Mouse (Mus musculus): Measurements from ENCODE around the gene Platr17. TPM values are rescaled to one million over a fixed set of nuclear protein-coding genes. Genes with fewer than 3 reads are reported as not detected.
"Not testable (repeated sequence)": the region's sequence is repeated elsewhere in the genome, so short reads cannot be mapped to it uniquely, and the experiment has no call there.

The Platr17 gene
- total and polyA plus RNA-seq, 3 experiments = not detected

- no peak for TF ChIP-seq GABPA (IDR thresholded peaks at IDR 0.05; ENCODE audit: insufficient replicate concordance, low read depth, low read length)
- TF ChIP-seq NRF1 (IDR thresholded peaks at IDR 0.05; ENCODE audit: low read depth, low read length) = no peak
- no peak for TF ChIP-seq PAX5 (IDR thresholded peaks at IDR 0.05; ENCODE audit: low read length)
- 0 out of 2 replicates have a peak, but pooled peaks have one; percentile 79 for TF ChIP-seq CHD2 (IDR thresholded peaks at IDR 0.05; ENCODE audit: low read length)
- TF ChIP-seq MAZ (IDR thresholded peaks at IDR 0.05; ENCODE audit: low read depth, low read length) = 0 out of 2 replicates have a peak, but pooled peaks have one; percentile 54
- TF ChIP-seq HCFC1 (IDR thresholded peaks at IDR 0.05; ENCODE audit: low read depth, low read length) = peak; percentile 70
- no peak for TF ChIP-seq JUN (IDR thresholded peaks at IDR 0.05; ENCODE audit: insufficient read depth, low read depth, low read length)
- TF ChIP-seq NELFE (IDR thresholded peaks at IDR 0.05; ENCODE audit: low read depth, low read length) = 0 out of 2 replicates have a peak, but pooled peaks have one; percentile 47
- TF ChIP-seq USF1 (IDR thresholded peaks at IDR 0.05; ENCODE audit: low read depth, low read length) = no peak
- TF ChIP-seq SMC3 (IDR thresholded peaks at IDR 0.05; ENCODE audit: low read depth, low read length) = no peak
- TF ChIP-seq ELF1 (IDR thresholded peaks at IDR 0.05; ENCODE audit: low read depth, low read length) = peak; percentile 78
- no peak for TF ChIP-seq RCOR1 (conservative IDR thresholded peaks at IDR 0.05; ENCODE audit: low read depth, low read length)
These were observed 46.3 kb downstream of the Platr17 start, which contains the start of gene B3galt4 (continued) for GRCm38 (mm10) chr17:33951021-33951946.

DNA sequence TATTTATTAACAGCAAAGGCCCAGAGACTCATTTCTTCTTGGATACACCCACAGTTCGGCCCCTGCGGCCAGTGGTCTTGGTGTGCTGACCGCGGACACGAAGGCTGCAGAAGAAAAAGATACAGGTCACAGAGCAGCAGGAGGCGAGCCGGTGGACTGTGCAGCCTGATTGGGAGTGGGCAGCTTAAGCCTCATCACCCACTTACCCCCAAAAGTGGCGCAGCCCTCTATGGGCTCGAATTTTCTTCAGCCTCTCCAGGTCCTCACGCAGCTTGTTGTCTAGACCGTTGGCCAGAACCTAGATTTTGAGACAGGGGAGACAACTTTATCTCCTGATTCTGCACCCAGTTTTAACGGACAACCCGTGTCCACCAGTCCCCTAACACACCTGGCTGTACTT lies 47.1 kb downstream of the Platr17 start:
- H3K79me2 ChIP-seq (replicated peaks; ENCODE audit: control insufficient read depth, extremely low read depth, insufficient read depth, poor library complexity, severe bottlenecking) = peaks cover 29% of the 10 kb centered on the region
- H3K4me1 ChIP-seq (ENCODE audit: control insufficient read depth in 1 of 2, insufficient read depth in 2 of 2) = peaks cover 4 to 23% of the 10 kb centered on the region in 2 experiments; a peak in 2 of 4 replicates
- H3K27ac ChIP-seq (ENCODE audit: insufficient read depth, low read depth); H3K27me3 ChIP-seq (replicated peaks); DNase-seq (ENCODE audit: extremely low read depth); H3K9ac ChIP-seq (ENCODE audit: insufficient read depth, low read depth); in situ Hi-C loops (cut with MboI; ENCODE audit: low pct_ligation_motif_present, low pct_unique_long_range_greater_than_20kb, low sequenced_read_pairs); H3K9me3 ChIP-seq (replicated peaks; ENCODE audit: low read length); dilution Hi-C loops (cut with MboI; ENCODE audit: extremely low pct_ligation_motif_present, extremely low pct_unique_long_range_greater_than_20kb, low sequenced_read_pairs): not testable (repeated sequence)
- H3K4me2 ChIP-seq (ENCODE audit: insufficient read depth, low read depth, poor library complexity, severe bottlenecking) = peak overlapping the region; percentile 59
- H3K36me3 ChIP-seq (replicated peaks in 1 of 2; ENCODE audit: control insufficient read depth in 1 of 2, insufficient read depth in 1 of 2, low read length in 1 of 2) = peaks cover 59 to 74% of the 10 kb centered on the region in 2 experiments
- peak overlapping the region in 1 of 3 experiments; percentile 53 for H3K4me3 ChIP-seq (replicated peaks in 1 of 3; ENCODE audit: low read depth in 2 of 3, low read length in 2 of 3, poor library complexity in 1 of 3)

DNA sequence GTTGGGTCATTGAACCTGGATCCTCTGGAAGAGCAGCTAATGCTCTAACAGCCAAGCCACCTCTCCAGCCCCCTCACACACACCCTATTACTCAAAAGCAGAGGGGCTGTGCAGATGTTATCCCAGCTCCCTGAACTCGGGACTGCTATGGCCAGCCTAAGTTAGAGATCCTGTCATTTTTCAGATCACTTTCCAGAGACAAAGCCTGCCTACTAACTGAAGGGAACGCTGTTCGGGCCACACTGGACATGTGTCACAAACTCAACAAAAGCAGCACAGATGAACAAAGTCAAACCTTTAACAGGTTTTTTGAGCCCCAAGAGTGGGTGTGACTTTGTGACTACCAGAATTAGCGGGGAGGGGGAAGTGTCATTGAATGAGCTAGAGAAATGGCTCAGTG lies 47.9 kb downstream of the Platr17 start:
- Histone ChIP-seq H3K27ac (ENCODE audit: insufficient read depth, low read depth) (no peak overlapping the region), H3K9me3 (replicated peaks; ENCODE audit: low read length) (no peaks in the 10 kb centered on the region), H3K9ac (ENCODE audit: insufficient read depth, low read depth) (peak overlapping the region; percentile 37; the same call in 1 of the 2 replicates), H3K27me3 (replicated peaks) (no peaks in the 10 kb centered on the region), H3K36me3 (replicated peaks in 1 of 2; ENCODE audit: control insufficient read depth in 1 of 2, insufficient read depth in 1 of 2, low read length in 1 of 2) (peaks cover 59 to 67% of the 10 kb centered on the region in 2 experiments), H3K4me3 (replicated peaks in 1 of 3; ENCODE audit: low read depth in 2 of 3, low read length in 2 of 3, poor library complexity in 1 of 3) (peak overlapping the region in 1 of 3 experiments; percentile 91), H3K4me1 (ENCODE audit: control insufficient read depth in 1 of 2, insufficient read depth in 2 of 2) (peaks cover 8 to 30% of the 10 kb centered on the region in 2 experiments), H3K4me2 (ENCODE audit: insufficient read depth, low read depth, poor library complexity, severe bottlenecking) (peak overlapping the region; percentile 50; the same call in 1 of the 2 replicates), H3K79me2 (replicated peaks; ENCODE audit: control insufficient read depth, extremely low read depth, insufficient read depth, poor library complexity, severe bottlenecking) (peaks cover 29% of the 10 kb centered on the region)
- TF ChIP-seq BHLHE40 (IDR thresholded peaks at IDR 0.05; ENCODE audit: low read depth, low read length) (no peak), POLR2A (IDR thresholded peaks at IDR 0.05; ENCODE audit: low read depth, low read length) (peak; percentile 18), MXI1 (IDR thresholded peaks at IDR 0.05; ENCODE audit: low read depth, low read length) (no peak), SIN3A (IDR thresholded peaks at IDR 0.05; ENCODE audit: low read length) (no peak), POLR2AphosphoS2 (IDR thresholded peaks at IDR 0.05; ENCODE audit: low read depth, low read length) (peak; percentile 47; the same call in 1 of the 2 replicates)
- DNase-seq (ENCODE audit: extremely low read depth) = no peak
- dilution Hi-C loops (cut with MboI; ENCODE audit: extremely low pct_ligation_motif_present, extremely low pct_unique_long_range_greater_than_20kb, low sequenced_read_pairs) (no loop called here), in situ Hi-C loops (cut with MboI; ENCODE audit: low pct_ligation_motif_present, low pct_unique_long_range_greater_than_20kb, low sequenced_read_pairs) (no loop called here)

Measured in CH12.LX (cell line).